Mouse (Mus musculus): ENCODE data around the gene Lman2.

GRCm38 (mm10) chr13:55337341-55337975 lies 25.1 kb downstream of the Lman2 start:
- TF ChIP-seq CTCF (IDR thresholded peaks at IDR 0.05; ENCODE audit: low read depth) (no peak), EP300 (IDR thresholded peaks at IDR 0.05; ENCODE audit: low read depth) (no peak)

All from heart, postnatal 0 days (tissue).